Mouse (Mus musculus) cortical plate, adult 2 months (tissue): Measurements from ENCODE around the gene Fgf12. TPM values are rescaled to one million over a fixed set of nuclear protein-coding genes. Genes with fewer than 3 reads are reported as not detected.

Source experiments
- H3K27ac ChIP-seq: fragments of 200-500 bp; 2 replicates; pipeline ENCODE4 v1.5.1; 2012; ENCODE audit warnings: low read length, control low read depth, inconsistent platforms; ENCODE audit not compliant: insufficient read depth
- H3K4me1 ChIP-seq: fragments of 200-500 bp; 2 replicates; pipeline ENCODE4 v1.6.1; 2011; ENCODE audit warnings: low read length; ENCODE audit not compliant: control insufficient read depth, insufficient read depth
- H3K4me3 ChIP-seq: fragments of 200-500 bp; 2 replicates; pipeline ENCODE4 v1.5.1; 2011; ENCODE audit warnings: mild to moderate bottlenecking, low read length, control low read depth; ENCODE audit not compliant: insufficient read depth
- CTCF ChIP-seq: fragments of 200-500 bp; IDR thresholded peaks from 2 replicates; pipeline ENCODE4 v1.5.1; 2011; ENCODE audit warnings: mild to moderate bottlenecking, control low read depth, low read length; ENCODE audit not compliant: insufficient read depth; ENCODE audit errors: extremely low read depth
- POLR2A ChIP-seq: fragments of 200-500 bp; IDR thresholded peaks from 2 replicates; pipeline ENCODE4 v1.6.1; 2011; ENCODE audit warnings: mild to moderate bottlenecking, low read length, control low read depth; ENCODE audit not compliant: insufficient read depth; ENCODE audit errors: extremely low read depth
- polyA plus RNA-seq: library from polyadenylated mRNA; depleted of rRNA; stranded (reverse); fragments of >200 nt; gene quantifications from 2 replicates; pipeline ENCODE4 v1.2.3, GENCODE M21; 2012

The Fgf12 gene
- polyA plus RNA-seq, 1 experiment = 140 TPM

DNA sequence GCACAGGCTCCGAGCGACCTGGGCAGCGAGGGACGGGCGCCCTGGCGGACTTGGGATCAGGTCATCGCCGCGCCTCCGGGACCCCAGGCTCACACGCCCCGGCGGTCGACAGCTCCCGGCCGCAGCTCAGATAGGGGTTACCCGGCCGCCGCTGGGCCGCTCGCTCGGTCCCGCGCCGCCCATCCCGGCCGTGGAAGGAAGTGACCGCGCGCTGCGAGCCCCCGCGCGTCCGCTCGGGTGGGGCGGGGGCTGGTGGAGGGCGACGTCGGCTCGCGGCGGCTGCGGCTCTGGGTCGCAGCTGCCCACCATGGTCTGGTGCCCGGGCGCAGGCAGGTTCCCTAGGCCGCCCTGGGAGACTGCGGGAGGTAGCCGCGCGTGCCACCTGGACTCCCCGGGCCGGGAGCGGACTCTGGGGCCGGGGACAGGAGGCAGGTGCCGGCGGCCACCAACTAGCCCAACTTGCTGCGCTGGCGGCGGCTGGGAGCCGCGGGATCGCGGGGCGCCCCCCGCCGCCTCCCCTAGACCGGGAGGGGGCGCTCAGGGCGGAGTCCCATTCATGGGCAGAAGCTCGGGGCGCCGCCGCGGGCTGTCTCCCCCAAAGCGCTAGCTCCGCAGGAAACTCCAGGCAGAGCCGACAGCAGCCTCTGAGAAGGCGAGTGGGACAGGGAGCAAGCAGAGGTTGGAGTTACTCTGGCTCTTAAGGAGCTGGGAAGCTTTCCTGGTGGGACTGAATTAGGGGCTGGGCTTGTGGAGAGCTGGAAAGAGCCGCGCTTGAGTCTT, 306.3 kb downstream of the Fgf12 start:
- Histone ChIP-seq H3K27ac (peak overlapping the region; percentile 92), H3K4me3 (peak overlapping the region; percentile 89), H3K4me1 (peaks cover 10% of the 10 kb centered on the region)
- TF ChIP-seq POLR2A = peak; percentile 45; the same call in 1 of the 2 replicates
- TF ChIP-seq CTCF = no peak

DNA sequence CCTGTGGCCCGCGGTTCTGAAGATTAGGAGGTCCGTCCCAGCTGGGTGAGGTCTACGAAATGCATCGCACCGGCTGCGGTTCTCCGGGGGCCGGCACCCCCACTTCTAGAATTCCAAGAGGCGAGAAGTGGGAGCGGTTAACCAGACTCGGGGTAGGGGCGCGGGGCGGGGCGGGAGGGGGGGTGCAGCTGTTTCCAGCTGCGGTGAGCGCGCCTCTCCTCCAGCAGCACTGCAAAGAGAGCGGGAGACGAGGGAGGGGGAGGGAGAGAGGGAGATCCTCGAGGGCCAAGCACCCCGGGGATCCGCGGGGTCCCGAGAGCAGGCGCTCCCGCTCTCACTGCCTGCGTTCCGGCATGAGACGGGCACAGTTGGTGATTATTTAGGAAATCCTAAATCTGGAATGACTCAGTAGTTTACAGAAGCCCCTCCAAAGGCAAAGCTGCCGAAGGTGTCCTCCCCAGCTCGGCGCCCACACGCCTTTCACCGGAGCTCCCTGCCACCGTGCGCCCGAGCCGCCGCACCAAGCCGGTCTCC, 307.0 kb downstream of the Fgf12 start:
- Histone ChIP-seq H3K4me1 (peaks cover 11% of the 10 kb centered on the region), H3K27ac (peak overlapping the region; percentile 92), H3K4me3 (peak overlapping the region; percentile 89)
- TF ChIP-seq POLR2A (no peak), CTCF (no peak)

DNA sequence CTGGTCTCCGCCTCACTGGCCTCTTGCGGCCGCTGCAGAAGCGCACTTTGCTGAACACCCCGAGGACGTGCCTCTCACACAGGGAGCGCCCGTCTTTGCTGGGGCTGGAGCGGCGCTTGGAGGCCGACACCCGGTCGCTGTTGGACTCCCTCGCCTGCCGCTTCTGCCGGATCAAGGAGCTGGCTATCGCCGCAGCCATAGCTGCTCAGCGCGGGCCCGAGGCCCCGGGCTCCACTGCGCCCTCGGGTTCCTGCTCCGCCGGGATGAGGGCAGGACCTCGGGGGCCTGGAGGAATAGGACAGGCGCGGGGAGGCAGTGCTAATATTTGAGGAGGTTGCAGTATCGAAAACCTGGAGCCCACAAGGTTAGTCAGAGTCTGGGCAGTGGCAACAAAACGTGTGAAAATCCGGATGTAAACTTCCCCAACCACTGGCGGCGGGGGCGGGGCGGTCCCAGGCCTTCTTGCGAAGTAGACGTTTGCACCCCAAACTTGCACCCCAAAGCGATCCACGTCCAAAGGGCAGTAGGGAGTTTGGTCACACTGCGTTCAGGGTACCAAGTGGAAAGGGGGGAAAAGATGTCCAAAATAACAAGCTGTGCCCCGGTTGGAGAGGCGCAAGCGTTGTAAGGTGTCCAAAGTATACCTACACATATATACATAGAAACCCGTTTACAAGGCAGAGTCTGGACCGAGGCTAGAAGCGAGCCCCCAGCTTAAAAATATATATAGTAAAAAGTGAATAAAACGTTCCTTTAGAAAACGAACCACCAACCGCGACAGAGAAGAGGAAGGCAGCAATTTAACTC, 307.7 kb downstream of the Fgf12 start:
- peak overlapping the region; percentile 19; the same call in 1 of the 2 replicates for H3K27ac ChIP-seq
- no peak for TF ChIP-seq POLR2A
- TF ChIP-seq CTCF = no peak
- H3K4me1 ChIP-seq = peaks cover 11% of the 10 kb centered on the region
- H3K4me3 ChIP-seq = peak overlapping the region; percentile 89

DNA sequence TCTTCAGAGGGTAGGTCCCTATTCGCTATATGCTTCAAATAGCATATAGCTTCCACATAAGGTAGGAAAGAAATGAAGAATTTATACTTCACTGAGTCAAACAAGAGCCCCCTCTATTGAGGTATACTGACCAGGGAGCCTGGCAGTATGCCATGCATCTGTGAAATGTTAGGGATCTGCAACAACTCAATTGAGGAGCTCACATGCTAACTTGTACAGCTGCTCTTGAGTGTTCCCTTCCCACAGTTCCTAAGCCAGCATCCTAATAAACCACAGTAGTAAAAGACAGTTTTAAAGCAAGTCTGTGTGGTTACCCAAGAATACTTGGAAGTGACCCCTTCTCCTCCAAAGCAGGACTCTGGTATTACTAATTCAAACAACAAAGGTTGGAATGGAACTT, 331.3 kb downstream of the Fgf12 start:
- TF ChIP-seq POLR2A = no peak
- no peak for TF ChIP-seq CTCF
- peaks cover 3% of the 10 kb centered on the region for H3K4me1 ChIP-seq

DNA sequence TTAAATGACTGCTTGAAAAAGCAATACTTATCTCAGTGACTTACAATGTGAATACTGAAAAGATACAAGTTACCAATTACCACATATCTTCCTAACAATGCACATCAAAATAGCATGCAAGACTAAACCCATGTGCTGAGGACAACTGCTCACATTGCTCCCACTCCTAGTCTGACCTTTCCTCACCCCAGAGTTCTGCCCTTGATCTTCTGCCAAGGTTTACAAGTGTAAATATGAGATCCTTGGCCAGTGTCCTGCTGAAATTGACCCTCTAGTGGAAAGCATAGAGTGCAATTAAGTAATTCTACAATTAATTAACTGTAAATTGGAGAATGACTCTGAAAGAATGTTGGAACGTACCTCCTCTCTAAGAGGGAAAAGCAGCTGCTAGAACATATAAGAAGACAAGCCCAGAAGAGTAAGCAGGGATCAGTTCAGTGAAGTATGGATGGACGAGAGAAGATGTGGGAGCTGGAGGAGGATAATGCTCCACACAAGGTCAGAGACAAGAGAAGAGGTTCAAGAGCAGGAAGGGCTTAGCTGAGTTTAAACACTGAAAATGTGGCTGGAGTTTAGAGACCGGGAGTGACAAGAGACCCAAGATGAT, 333.1 kb downstream of the Fgf12 start:
- H3K4me3 ChIP-seq = no peak overlapping the region
- no peak for TF ChIP-seq POLR2A
- no peak for TF ChIP-seq CTCF
- peaks cover 6% of the 10 kb centered on the region for H3K4me1 ChIP-seq
- no peak overlapping the region for H3K27ac ChIP-seq

More for the DNA sequence above, 331.3 kb downstream of the Fgf12 start:
- Histone ChIP-seq H3K27ac (no peak overlapping the region), H3K4me3 (no peak overlapping the region)

DNA sequence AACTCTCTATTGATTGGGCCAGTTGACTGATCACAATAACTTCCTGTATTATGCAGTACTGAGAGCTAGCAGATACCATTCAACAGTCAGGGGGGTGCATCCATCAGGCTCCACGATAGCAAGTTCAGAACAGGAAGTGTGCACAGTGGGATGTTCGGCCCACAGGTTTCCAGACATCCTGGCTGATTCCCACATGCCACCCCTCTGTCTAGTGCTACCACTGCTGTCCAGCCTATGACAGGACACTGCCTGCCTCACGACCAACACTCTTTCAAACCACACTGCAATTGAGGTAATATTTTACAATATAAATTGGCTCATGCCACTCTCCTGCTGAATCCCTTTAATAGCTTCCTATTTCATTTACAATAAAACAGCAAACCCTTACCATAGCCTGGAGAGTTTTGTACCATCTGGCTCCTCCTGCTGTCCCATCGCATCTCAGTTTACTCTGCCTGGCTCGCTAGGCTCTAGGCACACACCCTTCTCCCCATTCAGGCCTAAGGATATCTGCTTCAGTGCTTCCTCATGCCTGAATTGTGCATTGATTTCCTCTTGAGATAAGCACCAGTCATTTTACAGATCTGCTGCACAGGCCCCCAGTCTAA, 341.6 kb downstream of the Fgf12 start:
- Histone ChIP-seq H3K27ac (no peak overlapping the region), H3K4me3 (no peak overlapping the region), H3K4me1 (peaks cover 2% of the 10 kb centered on the region)
- TF ChIP-seq POLR2A = no peak

DNA sequence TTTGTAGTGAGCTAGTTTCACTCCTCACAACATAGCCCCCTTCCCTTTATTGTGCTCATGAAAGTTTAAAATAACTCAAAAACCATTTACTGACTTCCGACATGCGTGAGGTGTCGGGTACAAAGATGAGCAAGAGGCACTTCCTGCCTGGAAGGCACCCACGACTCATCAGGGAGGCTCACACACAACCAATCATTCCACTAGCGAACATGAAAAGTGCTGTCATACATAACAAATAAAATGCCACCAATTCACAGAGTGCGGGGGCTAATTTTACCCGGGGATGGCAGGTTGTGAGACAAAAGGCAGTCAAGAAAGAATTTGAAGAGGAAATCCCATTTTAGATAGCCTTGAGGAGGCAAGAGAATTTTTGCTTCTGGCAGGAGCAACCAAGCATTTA, 344.6 kb downstream of the Fgf12 start:
- Histone ChIP-seq H3K27ac (no peak overlapping the region), H3K4me3 (no peak overlapping the region), H3K4me1 (peaks cover 2% of the 10 kb centered on the region)
- TF ChIP-seq POLR2A (no peak), CTCF (no peak)

DNA sequence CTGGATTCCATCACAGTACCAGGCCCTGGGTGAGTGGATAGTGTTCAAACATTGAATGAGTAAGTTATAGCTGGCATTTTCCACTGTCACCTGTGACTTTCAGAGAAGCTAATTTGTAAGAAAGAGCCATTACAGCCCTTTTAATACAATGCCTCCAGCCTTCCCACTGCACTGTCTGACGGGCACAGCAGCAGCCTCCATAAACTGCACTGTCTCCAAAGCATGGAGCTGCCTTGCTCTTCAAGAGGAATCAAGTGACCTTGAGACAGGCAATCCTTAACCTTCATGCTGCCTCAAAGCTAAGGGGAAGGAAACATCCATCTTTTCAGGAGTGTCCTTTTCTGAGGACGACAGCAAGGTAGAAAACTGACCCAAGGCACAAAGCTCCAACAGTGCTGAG, 345.0 kb downstream of the Fgf12 start:
- H3K4me1 ChIP-seq = peaks cover 2% of the 10 kb centered on the region
- H3K27ac ChIP-seq = no peak overlapping the region
- H3K4me3 ChIP-seq = no peak overlapping the region
- TF ChIP-seq POLR2A = no peak

DNA sequence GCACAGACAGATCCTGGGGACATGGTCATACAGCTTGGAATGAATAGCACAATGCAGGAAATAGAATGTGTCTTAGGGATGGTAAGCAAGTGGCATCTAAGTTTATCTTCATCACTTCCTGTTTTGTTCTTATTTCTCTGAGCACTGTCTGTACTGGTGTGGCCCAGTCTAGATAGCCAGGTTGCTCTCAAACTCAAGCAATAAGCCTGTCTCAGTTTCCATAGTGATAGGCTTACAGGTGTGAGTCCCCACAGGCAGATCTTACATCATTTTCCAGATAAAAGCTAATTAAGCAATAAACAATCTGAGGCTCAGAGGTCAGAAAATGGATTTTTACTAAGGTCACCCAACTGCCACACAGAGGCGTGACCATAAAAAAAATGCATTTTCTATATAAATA, 348.7 kb downstream of the Fgf12 start:
- peaks cover 2% of the 10 kb centered on the region for H3K4me1 ChIP-seq
- TF ChIP-seq CTCF (no peak), POLR2A (no peak)
- H3K4me3 ChIP-seq = no peak overlapping the region
- H3K27ac ChIP-seq = no peak overlapping the region
